Mouse (Mus musculus) CH12.LX (cell line): ENCODE results near the gene Rnf26. TPM values are rescaled to one million over a fixed set of nuclear protein-coding genes. Genes with fewer than 3 reads are reported as not detected.

Source experiments
- DNase-seq: peaks from one replicate; pipeline ENCODE4 v3.0.0-alpha.2; 2013; ENCODE audit errors: extremely low read depth
- H3K27ac ChIP-seq: 2 replicates; pipeline ENCODE4 v1.5.1; 2012; ENCODE audit warnings: low read depth, mild to moderate bottlenecking, control low read depth, moderate library complexity; ENCODE audit not compliant: insufficient read depth
- H3K27me3 ChIP-seq: replicated peaks from 2 replicates; pipeline ENCODE3; 2012; ENCODE audit warnings: inconsistent platforms
- H3K36me3 ChIP-seq, 2 experiments: replicated peaks in 1 of 2; 2 replicates each; pipeline versions ENCODE3 to v1.6.1; 2012; ENCODE audit warnings: inconsistent platforms in 1 of 2, low read length in 1 of 2, mild to moderate bottlenecking in 1 of 2, mixed read lengths in 1 of 2, moderate library complexity in 1 of 2; ENCODE audit not compliant: control insufficient read depth in 1 of 2, insufficient read depth in 1 of 2
- H3K4me1 ChIP-seq, 2 experiments: 2 replicates each; pipeline ENCODE4 v1.6.1; 2012; ENCODE audit warnings: inconsistent platforms in 1 of 2, moderate library complexity in 1 of 2; ENCODE audit not compliant: insufficient read depth in 2 of 2, control insufficient read depth in 1 of 2
- H3K4me2 ChIP-seq: 2 replicates; pipeline ENCODE4 v1.6.1; 2012; ENCODE audit warnings: low read depth, mild to moderate bottlenecking, control low read depth; ENCODE audit not compliant: poor library complexity, insufficient read depth, severe bottlenecking
- H3K4me3 ChIP-seq, 3 experiments: fragments of 150-350 bp in 1 of 3; sonication (generic) in 1 of 3; replicated peaks in 1 of 3; 2 replicates each; pipeline versions ENCODE3 to v1.5.1; 2011 to 2012; ENCODE audit warnings: low read depth in 2 of 3, low read length in 2 of 3, mild to moderate bottlenecking in 2 of 3, moderate library complexity in 2 of 3, control low read depth in 1 of 3, improper control_type of control experiment in 1 of 3, inconsistent platforms in 1 of 3, mixed read lengths in 1 of 3; ENCODE audit not compliant: poor library complexity in 1 of 3
- H3K79me2 ChIP-seq: replicated peaks from 2 replicates; pipeline ENCODE4 v1.6.1; 2012; ENCODE audit warnings: mild to moderate bottlenecking, moderate library complexity; ENCODE audit not compliant: control insufficient read depth, poor library complexity, insufficient read depth, severe bottlenecking; ENCODE audit errors: extremely low read depth
- H3K9ac ChIP-seq: 2 replicates; pipeline ENCODE4 v1.6.1; 2012; ENCODE audit warnings: low read depth, mild to moderate bottlenecking, control low read depth, moderate library complexity; ENCODE audit not compliant: insufficient read depth
- H3K9me3 ChIP-seq: replicated peaks from 2 replicates; pipeline ENCODE3; 2012; ENCODE audit warnings: low read length, inconsistent platforms, mixed read lengths
- CHD2 ChIP-seq: IDR thresholded peaks from 2 replicates; pipeline ENCODE4 v1.6.1; 2011; ENCODE audit warnings: low read length, improper control_type of control experiment
- E2F4 ChIP-seq: IDR thresholded peaks from 2 replicates; pipeline ENCODE4 v1.6.1; 2011; ENCODE audit warnings: low read depth, low read length, improper control_type of control experiment; ENCODE audit not compliant: insufficient replicate concordance
- GABPA ChIP-seq: IDR thresholded peaks from 2 replicates; pipeline ENCODE4 v1.6.1; 2012; ENCODE audit warnings: low read depth, low read length, improper control_type of control experiment, inconsistent platforms; ENCODE audit not compliant: insufficient replicate concordance
- HCFC1 ChIP-seq: IDR thresholded peaks from 2 replicates; pipeline ENCODE4 v1.6.1; 2012; ENCODE audit warnings: low read depth, mild to moderate bottlenecking, inconsistent platforms, low read length, improper control_type of control experiment
- IRF4 ChIP-seq: IDR thresholded peaks from 2 replicates; pipeline ENCODE4 v1.6.1; 2014; ENCODE audit warnings: low read depth, mild to moderate bottlenecking, inconsistent platforms, low read length, improper control_type of control experiment
- JUN ChIP-seq: IDR thresholded peaks from 2 replicates; pipeline ENCODE4 v1.6.1; 2011; ENCODE audit warnings: low read depth, mild to moderate bottlenecking, low read length, improper control_type of control experiment, moderate library complexity; ENCODE audit not compliant: insufficient read depth
- JUND ChIP-seq: conservative IDR thresholded peaks from 2 replicates; pipeline ENCODE4 v1.6.1; 2011; ENCODE audit warnings: low read depth, low read length, improper control_type of control experiment
- KAT2A ChIP-seq: IDR thresholded peaks from 2 replicates; pipeline ENCODE4 v1.6.1; 2012; ENCODE audit warnings: low read length, improper control_type of control experiment, inconsistent platforms; ENCODE audit not compliant: insufficient replicate concordance
- MAZ ChIP-seq: IDR thresholded peaks from 2 replicates; pipeline ENCODE4 v1.6.1; 2012; ENCODE audit warnings: low read depth, mild to moderate bottlenecking, inconsistent platforms, low read length, improper control_type of control experiment, moderate library complexity
- MEF2A ChIP-seq: IDR thresholded peaks from 2 replicates; pipeline ENCODE4 v1.6.1; 2014; ENCODE audit warnings: low read depth, mild to moderate bottlenecking, inconsistent platforms, low read length, improper control_type of control experiment, borderline replicate concordance
- MXI1 ChIP-seq: IDR thresholded peaks from 2 replicates; pipeline ENCODE4 v1.6.1; 2011; ENCODE audit warnings: mild to moderate bottlenecking, low read depth, low read length, improper control_type of control experiment
- NELFE ChIP-seq: IDR thresholded peaks from 2 replicates; pipeline ENCODE4 v1.6.1; 2011; ENCODE audit warnings: low read depth, low read length, improper control_type of control experiment
- NRF1 ChIP-seq: IDR thresholded peaks from 2 replicates; pipeline ENCODE4 v1.6.1; 2014; ENCODE audit warnings: low read depth, mild to moderate bottlenecking, inconsistent platforms, low read length, improper control_type of control experiment, moderate library complexity
- PAX5 ChIP-seq: IDR thresholded peaks from 2 replicates; pipeline ENCODE4 v1.6.1; 2012; ENCODE audit warnings: low read length, inconsistent platforms, mixed read lengths
- RAD21 ChIP-seq: IDR thresholded peaks from 2 replicates; pipeline ENCODE4 v1.6.1; 2011; ENCODE audit warnings: low read depth, mild to moderate bottlenecking, low read length, improper control_type of control experiment, moderate library complexity
- RCOR1 ChIP-seq: conservative IDR thresholded peaks from 2 replicates; pipeline ENCODE4 v1.6.1; 2012; ENCODE audit warnings: low read depth, mild to moderate bottlenecking, inconsistent platforms, low read length, improper control_type of control experiment
- SMC3 ChIP-seq: IDR thresholded peaks from 2 replicates; pipeline ENCODE4 v1.6.1; 2011; ENCODE audit warnings: low read depth, low read length, improper control_type of control experiment
- TCF12 ChIP-seq: IDR thresholded peaks from 2 replicates; pipeline ENCODE4 v1.6.1; 2014; ENCODE audit warnings: low read depth, mild to moderate bottlenecking, inconsistent platforms, low read length, improper control_type of control experiment
- USF1 ChIP-seq: IDR thresholded peaks from 2 replicates; pipeline ENCODE4 v1.6.1; 2014; ENCODE audit warnings: low read depth, mild to moderate bottlenecking, inconsistent platforms, low read length, improper control_type of control experiment
- USF2 ChIP-seq: conservative IDR thresholded peaks from 2 replicates; pipeline ENCODE4 v1.6.1; 2011; ENCODE audit warnings: low read depth, low read length, improper control_type of control experiment
- ZKSCAN1 ChIP-seq: IDR thresholded peaks from 2 replicates; pipeline ENCODE4 v1.6.1; 2012; ENCODE audit warnings: low read depth, inconsistent platforms, low read length, improper control_type of control experiment, borderline replicate concordance
- ZNF384 ChIP-seq: IDR thresholded peaks from 2 replicates; pipeline ENCODE4 v1.6.1; 2012; ENCODE audit warnings: low read depth, low read length, improper control_type of control experiment, inconsistent platforms
- dilution Hi-C: fragments of 300-500 bp; cut with MboI; formaldehyde crosslinking; loops from 2 replicates; pipeline ENCODE4 v1.14.3; 2020; ENCODE audit warnings: low sequenced_read_pairs; ENCODE audit not compliant: extremely low pct_unique_long_range_greater_than_20kb, extremely low pct_ligation_motif_present
- in situ Hi-C: fragments of 300-500 bp; cut with MboI; formaldehyde crosslinking; loops from 3 replicates; pipeline ENCODE4 v1.14.3; 2019; ENCODE audit warnings: low sequenced_read_pairs, low pct_ligation_motif_present, low pct_unique_long_range_greater_than_20kb, mixed read lengths
- polyA plus RNA-seq: library from polyadenylated mRNA; unstranded; fragments of >175 nt; gene quantifications from 2 replicates; pipeline ENCODE4 v1.2.1, GENCODE M21; 2012; ENCODE audit warnings: low read depth; ENCODE audit not compliant: insufficient read length
- total RNA-seq, 2 experiments: library from RNA; depleted of rRNA; stranded (reverse); fragments of 300-350 nt in 1 of 2; fragments of >200 nt in 1 of 2; gene quantifications; 2 replicates each; pipeline ENCODE4 v1.2.3; 2012 to 2014

Gene Rnf26
- total and polyA plus RNA-seq, 3 experiments = 11.7 to 40.0 (median 15.3) TPM

- peaks cover 72% of the 10 kb centered on the region for H3K27me3 ChIP-seq
- no peaks in the 10 kb centered on the region for H3K9me3 ChIP-seq
- H3K4me2 ChIP-seq = no peak overlapping the region
- no peak for DNase-seq
- dilution Hi-C loops = no loop called here
- H3K9ac ChIP-seq = no peak overlapping the region
- no peak overlapping the region for H3K4me3 ChIP-seq
- H3K27ac ChIP-seq = no peak overlapping the region
- no peaks in the 10 kb centered on the region for H3K79me2 ChIP-seq
- TF ChIP-seq MAZ (no peak), RAD21 (no peak), PAX5 (no peak)
- TF ChIP-seq, all 38 proteins: peak for 0
- in situ Hi-C loops = no loop called here
- Histone ChIP-seq H3K4me1 (peaks cover 18 to 19% of the 10 kb centered on the region in 2 experiments), H3K36me3 (no peaks in the 10 kb centered on the region)
These were observed 44.1 kb downstream of the Rnf26 start for GRCm38 (mm10) chr9:44069252-44069651.

DNA sequence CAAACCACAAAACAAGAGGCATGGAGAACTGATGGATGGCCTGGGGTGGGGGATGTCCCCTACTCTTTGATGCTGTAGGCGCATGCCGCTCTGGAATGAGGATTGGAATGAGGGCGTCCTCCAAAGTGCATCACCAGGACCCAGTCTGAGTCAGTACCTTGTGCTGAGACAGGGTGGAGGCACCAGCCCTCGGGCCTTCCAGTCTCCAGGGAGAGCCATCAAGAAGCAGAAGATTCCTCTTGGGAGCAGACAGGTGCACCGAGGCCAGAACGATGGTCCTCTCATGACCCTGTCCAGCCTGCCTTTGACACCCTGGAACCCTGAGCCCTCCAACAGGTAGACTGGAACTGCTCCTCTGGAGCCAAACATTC is 45.4 kb downstream of the Rnf26 start:
- in situ Hi-C loops (no loop called here), dilution Hi-C loops (no loop called here)
- Histone ChIP-seq H3K4me1 (peaks cover 18 to 19% of the 10 kb centered on the region in 2 experiments), H3K36me3 (no peaks in the 10 kb centered on the region), H3K79me2 (no peaks in the 10 kb centered on the region), H3K4me3 (no peak overlapping the region), H3K27me3 (peaks cover 79% of the 10 kb centered on the region), H3K9me3 (no peaks in the 10 kb centered on the region), H3K9ac (no peak overlapping the region), H3K4me2 (no peak overlapping the region), H3K27ac (no peak overlapping the region)
- no peak for TF ChIP-seq CHD2
- TF ChIP-seq PAX5 = no peak
- TF ChIP-seq TCF12 = no peak
- no peak for TF ChIP-seq MEF2A
- no peak for TF ChIP-seq NELFE
- TF ChIP-seq GABPA = no peak
- no peak for DNase-seq

DNA sequence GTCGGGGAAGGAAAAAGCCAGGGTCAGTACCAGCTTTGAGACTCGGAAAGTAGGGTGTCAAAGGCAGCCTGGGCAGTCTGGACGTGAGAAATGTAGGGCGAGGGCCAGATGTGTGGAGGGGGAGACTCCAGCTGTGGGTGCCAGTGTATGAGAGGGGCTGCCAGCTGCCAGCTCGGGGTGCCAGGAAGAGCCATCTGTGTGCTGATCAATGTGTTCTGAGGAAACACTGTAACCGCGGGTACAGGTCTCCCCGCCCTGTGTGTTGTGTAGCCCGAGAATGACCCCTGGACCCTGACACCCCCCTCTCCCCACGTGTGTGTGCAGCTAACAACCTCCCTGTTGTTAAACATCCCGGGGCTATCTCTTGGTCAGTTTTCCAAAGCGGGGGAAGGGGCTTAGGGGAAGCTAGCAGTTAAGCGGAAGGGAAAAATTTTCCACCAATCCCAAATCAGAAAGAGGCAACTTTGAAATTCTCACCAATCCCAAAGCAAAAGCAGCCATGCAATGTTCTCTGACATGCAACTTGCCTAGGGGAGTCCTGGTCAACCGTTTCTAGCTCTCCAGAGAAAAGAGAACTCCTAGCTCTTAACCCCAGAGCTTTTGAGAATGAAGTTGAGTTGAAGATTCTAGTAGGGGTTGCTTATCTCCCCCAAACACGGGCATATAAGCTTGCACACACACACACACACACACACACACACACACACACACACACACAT is 45.9 kb downstream of the Rnf26 start:
- peaks cover 18 to 19% of the 10 kb centered on the region in 2 experiments for H3K4me1 ChIP-seq
- peak overlapping the region; percentile 56 for H3K4me2 ChIP-seq
- no peaks in the 10 kb centered on the region for H3K79me2 ChIP-seq
- H3K9ac ChIP-seq = no peak overlapping the region; the same call in 1 of the 2 replicates
- no peak for TF ChIP-seq SMC3
- no peak for TF ChIP-seq KAT2A
- no peak for TF ChIP-seq JUN
- no peak for TF ChIP-seq E2F4
- no peak for TF ChIP-seq MXI1
- no peak for TF ChIP-seq HCFC1
- no peak for TF ChIP-seq JUND
- TF ChIP-seq NRF1 = no peak
- no peak for TF ChIP-seq ZKSCAN1
- TF ChIP-seq TCF12 = no peak
- no peak for TF ChIP-seq MEF2A
- no peak for TF ChIP-seq PAX5
- no peak for TF ChIP-seq ZNF384
- TF ChIP-seq MAZ = no peak
- TF ChIP-seq IRF4 = no peak
- TF ChIP-seq USF2 = no peak
- TF ChIP-seq RAD21 = no peak
- TF ChIP-seq USF1 = no peak
- no peak for TF ChIP-seq RCOR1
- H3K27me3 ChIP-seq = peaks cover 78% of the 10 kb centered on the region
- H3K27ac ChIP-seq = no peak overlapping the region
- DNase-seq = no peak
- H3K36me3 ChIP-seq = no peaks in the 10 kb centered on the region
- dilution Hi-C loops (no loop called here), in situ Hi-C loops (no loop called here)
- H3K9me3 ChIP-seq = no peaks in the 10 kb centered on the region
- peak overlapping the region in 1 of 3 experiments; percentile 54 for H3K4me3 ChIP-seq
